Mouse (Mus musculus) embryo, embryonic 9.5 days (tissue): ENCODE measurements around the gene Dusp18.

Experiments used
- DNase-seq: peaks from one replicate; pipeline ENCODE4 v3.0.0-alpha.2; 2017; ENCODE audit errors: extremely low spot score

Dusp18 gene

GRCm38 (mm10) chr11:3930019-3930418, 35.0 kb downstream of the Dusp18 start:
- no peak for DNase-seq

- no peak for DNase-seq
These were observed 35.9 kb downstream of the Dusp18 start for GRCm38 (mm10) chr11:3930931-3931330.

GRCm38 (mm10) chr11:3931511-3932211, 36.6 kb downstream of the Dusp18 start, which contains the start of gene Tcn2:
Gene Tcn2 (minus strand): TSS chr11:3932159.
- peak; percentile 81 for DNase-seq

- no peak for DNase-seq
These were observed 38.8 kb downstream of the Dusp18 start for GRCm38 (mm10) chr11:3933756-3934285.

GRCm38 (mm10) chr11:3935135-3935534, 40.1 kb downstream of the Dusp18 start:
- DNase-seq: no peak

GRCm38 (mm10) chr11:3936318-3936717, 41.3 kb downstream of the Dusp18 start:
- DNase-seq: no peak

GRCm38 (mm10) chr11:3937321-3937874, 42.4 kb downstream of the Dusp18 start:
- DNase-seq: no peak

- no peak for DNase-seq
These were observed 46.3 kb downstream of the Dusp18 start for GRCm38 (mm10) chr11:3941371-3941770.

GRCm38 (mm10) chr11:3946386-3946785, 51.3 kb downstream of the Dusp18 start:
- no peak for DNase-seq
